Mouse (Mus musculus) T-helper 2 cell (primary cell): ENCODE measurements at regions not wholly inside any gene's neighbourhood (a gene's known extent, or its start where the extent isn't known, plus 50 kb on each side); places are given as distances from the start of the nearest gene placed in this dataset.

Experiments used
- in situ Hi-C: fragments of 300-600 bp; cut with MboI, MseI; formaldehyde crosslinking; loops from one replicate; pipeline ENCODE4 v1.15.1; 2025; ENCODE audit warnings: high pct_unique_total_duplicates

DNA sequence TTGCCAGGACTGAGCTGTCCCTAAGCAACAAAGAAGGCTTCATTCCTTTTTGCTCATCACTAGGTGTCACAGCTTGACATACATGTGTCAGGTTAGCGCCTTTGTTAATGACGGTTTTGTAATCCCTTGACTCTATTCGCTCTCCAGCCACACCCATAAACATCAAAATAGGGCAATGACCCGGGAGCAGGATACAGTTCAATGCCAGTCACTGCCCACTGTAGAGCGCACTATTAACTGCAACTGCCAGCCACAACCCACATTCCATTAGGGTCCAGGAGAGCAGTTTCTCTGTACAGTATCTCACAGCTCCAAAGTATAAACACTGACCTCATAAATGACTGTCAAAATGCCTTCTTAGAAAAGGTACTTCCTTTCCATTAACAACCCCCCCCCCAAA, 163.5 kb upstream of the Nfe2l3 start:
- in situ Hi-C loops: no loop called here

DNA sequence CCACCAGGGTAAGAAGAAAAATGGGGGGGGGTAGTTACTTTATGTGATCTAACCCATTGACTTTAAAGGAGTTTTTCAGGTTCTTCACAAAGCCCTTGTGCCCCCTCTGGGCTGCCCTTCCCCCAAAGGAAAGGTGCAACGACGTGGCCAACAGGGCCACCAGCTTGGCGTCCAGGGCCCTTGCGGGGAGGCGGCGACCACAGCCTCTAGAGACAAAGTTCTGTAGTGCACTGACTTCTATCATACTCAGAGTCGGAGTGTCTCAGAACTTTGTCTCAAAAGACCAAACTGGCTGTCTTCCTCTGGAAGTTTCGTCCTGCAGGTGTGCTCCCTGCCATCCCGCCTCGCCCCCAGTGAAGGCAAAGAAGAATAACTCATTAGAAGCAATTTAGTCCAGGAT, 162.9 kb upstream of the Nfe2l3 start:
- in situ Hi-C loops: no loop called here

DNA sequence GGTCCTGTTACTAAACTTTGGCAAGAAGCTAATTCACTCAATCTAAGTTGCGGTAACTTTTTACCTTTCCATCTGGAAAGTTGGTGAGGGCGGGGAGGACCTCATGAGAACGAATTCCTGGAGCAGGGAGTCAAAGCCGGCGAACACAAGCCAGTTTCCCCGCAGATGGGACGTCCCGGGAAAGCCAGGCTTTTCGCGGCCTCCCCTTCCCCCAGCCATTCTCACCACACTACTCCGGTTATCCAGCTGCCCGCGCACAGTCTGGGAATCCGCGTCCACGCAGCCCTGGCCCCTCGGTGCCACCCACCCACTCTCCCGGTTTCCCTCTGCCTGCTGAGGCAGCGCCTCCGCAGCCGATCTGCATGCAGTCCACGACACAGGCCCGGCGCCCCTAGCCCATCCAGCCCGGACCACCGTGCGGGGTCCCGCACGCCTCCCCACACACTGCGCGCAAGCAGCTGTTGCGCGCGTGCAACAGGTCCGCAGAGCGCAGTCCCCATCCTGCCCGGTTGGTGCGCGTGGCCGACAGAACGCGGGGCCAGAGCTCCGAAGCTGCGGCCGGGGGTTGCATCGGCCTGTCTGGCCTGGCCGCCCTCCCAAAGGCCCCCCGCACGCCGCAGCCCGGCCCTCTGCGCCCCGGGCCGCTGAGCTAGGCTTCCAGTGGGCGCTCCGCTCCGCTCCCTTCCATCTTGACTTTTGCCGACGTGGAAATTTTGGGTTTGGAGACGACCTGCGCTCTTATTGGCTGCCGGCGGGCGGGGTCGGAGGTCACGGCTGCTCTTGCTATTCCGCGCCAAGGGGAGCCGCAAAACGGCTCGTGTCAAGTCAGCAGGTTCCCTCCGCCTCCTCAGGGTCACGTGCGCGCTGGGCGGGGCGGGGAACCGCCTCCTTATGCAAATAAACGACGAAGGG, 162.0 kb upstream of the Nfe2l3 start:
- in situ Hi-C loops: no loop called here

GRCm38 (mm10) chr6:51271128-51271480, 161.4 kb upstream of the Nfe2l3 start:
- in situ Hi-C loops: no loop called here

GRCm38 (mm10) chr6:51272136-51272736, 160.2 kb upstream of the Nfe2l3 start:
- in situ Hi-C loops: no loop called here

GRCm38 (mm10) chr6:51279491-51279890, 153.0 kb upstream of the Nfe2l3 start:
- in situ Hi-C loops: no loop called here

DNA sequence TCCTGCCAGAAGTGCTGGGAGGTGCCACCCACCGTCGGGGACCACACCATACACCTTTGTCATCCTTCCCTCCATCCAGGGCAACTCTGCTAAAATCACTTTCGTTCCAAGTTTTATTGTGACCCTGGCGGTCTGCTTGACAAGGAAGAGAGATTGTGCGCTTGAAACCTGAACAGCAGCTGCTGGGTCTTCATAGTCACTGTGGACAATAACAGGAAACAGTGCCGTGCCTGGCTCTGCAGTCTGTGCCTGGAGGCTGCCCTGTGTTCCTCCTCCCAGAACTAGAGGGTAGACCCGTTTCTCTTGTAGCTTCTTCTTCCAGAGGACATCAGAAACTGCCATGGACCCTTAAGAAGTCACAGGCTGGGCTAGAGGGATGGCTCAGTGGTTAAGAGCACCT, 152.2 kb upstream of the Nfe2l3 start:
- in situ Hi-C loops: no loop called here

- in situ Hi-C loops: no loop called here
These were observed 148.4 kb upstream of the Nfe2l3 start for GRCm38 (mm10) chr6:51283916-51284706.

DNA sequence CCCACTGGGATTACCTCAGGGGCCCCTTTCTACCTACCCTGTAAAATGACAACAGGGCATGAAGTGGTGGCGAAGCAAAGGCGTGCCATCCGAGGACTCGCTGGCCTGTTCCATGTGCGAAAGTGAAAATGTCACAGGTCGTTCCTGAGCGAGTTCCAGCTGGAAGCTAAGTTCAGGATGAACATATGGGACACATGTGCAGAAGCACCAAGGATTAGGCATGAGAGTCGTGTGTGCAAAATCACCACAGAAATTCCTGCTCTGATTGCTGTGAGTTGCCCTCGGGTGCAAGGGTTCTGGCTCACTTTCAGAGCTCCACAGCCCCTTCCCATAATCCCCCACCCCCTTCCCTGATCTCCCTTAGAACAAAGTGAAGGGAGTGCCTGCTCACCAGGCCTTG, 147.6 kb upstream of the Nfe2l3 start:
- in situ Hi-C loops: no loop called here

- in situ Hi-C loops: no loop called here
These were observed 145.6 kb upstream of the Nfe2l3 start for GRCm38 (mm10) chr6:51286836-51287235.

- in situ Hi-C loops: no loop called here
These were observed 145.1 kb upstream of the Nfe2l3 start for GRCm38 (mm10) chr6:51287383-51287782.

DNA sequence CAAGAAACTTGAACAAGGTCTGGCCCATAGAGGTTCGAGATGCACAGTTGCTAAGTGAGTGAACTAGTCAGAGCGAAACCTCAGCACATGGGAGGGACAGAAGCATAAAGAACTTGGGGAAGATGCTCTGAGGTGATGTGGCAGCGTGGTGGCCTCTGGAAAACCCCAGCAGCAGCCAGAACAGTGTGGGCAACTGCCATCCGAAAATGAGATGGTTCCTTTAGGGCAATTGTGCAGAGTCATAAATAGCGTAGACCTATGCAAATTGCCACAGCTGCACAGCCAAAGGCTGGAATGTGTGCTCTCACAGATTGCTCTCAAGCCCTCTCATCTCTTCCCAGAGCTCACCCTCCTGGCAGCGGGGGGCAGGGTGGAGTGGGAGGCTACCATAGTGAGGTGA, 144.7 kb upstream of the Nfe2l3 start:
- in situ Hi-C loops: no loop called here

GRCm38 (mm10) chr6:51288306-51289066, 144.0 kb upstream of the Nfe2l3 start:
- in situ Hi-C loops: no loop called here

DNA sequence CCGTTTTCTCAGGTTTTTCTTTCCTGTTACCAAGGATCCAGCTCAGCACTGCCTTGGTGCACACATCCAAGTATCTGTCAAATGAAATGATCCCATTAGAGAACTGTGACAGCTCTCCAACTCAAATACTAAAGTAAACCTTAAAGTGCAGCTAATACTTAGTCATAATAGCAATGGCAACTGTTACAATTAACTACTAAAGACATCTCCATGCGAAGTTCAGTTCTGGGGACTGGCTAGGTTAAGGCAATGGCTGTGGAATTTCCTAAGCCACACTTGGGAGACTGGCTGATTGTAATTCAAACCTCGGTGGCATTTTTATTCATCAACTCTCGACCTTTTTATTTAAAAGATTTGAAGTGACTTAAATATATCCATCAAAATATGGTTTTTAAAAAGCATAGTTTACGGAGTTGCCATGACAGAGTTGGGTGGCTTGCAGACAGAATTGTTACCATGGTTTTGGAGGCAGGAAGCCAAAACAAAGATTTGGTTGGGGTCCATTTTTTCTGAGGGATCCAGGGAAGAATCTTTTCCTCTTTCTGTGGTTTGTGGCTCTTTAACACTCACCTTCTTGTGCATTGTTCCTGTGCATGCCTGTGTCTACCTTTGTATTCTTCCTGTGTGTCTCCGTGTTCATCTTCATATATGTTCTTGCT, 143.3 kb upstream of the Nfe2l3 start:
- in situ Hi-C loops: no loop called here

DNA sequence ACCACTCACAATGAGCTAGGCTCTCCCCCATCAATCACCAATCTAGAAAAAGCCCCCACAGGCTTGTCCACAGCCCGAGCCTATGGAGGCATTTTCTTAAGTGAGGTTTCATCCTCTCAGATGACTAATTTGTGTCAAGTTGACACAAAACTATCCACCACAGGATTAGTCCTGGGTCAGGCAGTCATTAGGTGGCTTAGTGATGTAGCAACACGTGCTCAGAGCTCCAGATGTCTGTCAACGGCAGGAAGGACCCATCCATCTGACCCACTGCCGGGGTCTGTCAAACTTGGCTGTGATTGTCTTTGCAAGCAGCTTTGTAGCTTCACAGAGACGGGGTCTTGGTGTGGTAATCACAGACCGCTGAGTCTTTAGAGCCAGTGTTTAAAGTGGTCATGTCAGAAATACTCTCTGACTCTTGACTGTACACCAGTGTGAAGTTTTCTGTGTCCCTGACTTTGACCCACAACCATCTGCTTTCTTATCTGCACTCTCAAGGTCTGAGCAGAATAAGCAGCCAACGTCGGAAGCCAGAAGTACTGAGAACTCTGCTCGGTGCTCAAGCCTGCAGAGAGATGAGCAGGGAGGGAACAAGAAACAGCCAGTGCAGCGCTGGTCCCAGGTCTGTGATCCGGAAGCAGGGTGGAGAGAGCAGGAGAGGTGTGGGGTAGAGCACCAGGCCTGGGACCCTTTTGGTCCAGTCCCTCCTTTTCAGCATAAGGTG, 131.6 kb upstream of the Nfe2l3 start:
- in situ Hi-C loops: no loop called here

GRCm38 (mm10) chr6:51301831-51302230, 130.6 kb upstream of the Nfe2l3 start:
- in situ Hi-C loops: no loop called here

GRCm38 (mm10) chr6:51302240-51302639, 130.2 kb upstream of the Nfe2l3 start:
- in situ Hi-C loops: no loop called here

- in situ Hi-C loops: no loop called here
These were observed 114.1 kb upstream of the Nfe2l3 start for GRCm38 (mm10) chr6:51318341-51318740.

DNA sequence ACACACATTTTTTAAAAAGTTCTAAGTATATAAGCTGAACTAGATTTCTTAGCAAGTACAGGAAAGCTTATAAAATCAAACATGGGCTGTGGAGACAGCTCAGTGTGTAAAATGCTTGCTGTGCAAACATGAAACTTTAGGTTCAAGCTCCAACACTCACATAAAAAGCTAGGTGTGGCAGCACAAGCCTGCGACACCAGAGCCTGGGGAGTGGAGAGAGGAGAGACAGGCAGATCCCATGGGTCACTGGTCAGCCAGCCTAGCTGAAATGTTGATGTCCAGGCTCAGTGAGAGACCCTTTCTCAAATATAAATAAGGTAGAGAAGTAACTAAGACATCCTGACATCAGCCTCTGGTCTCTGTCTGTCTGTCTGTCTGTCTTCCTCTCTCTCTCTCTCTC, 112.5 kb upstream of the Nfe2l3 start:
- in situ Hi-C loops: no loop called here

DNA sequence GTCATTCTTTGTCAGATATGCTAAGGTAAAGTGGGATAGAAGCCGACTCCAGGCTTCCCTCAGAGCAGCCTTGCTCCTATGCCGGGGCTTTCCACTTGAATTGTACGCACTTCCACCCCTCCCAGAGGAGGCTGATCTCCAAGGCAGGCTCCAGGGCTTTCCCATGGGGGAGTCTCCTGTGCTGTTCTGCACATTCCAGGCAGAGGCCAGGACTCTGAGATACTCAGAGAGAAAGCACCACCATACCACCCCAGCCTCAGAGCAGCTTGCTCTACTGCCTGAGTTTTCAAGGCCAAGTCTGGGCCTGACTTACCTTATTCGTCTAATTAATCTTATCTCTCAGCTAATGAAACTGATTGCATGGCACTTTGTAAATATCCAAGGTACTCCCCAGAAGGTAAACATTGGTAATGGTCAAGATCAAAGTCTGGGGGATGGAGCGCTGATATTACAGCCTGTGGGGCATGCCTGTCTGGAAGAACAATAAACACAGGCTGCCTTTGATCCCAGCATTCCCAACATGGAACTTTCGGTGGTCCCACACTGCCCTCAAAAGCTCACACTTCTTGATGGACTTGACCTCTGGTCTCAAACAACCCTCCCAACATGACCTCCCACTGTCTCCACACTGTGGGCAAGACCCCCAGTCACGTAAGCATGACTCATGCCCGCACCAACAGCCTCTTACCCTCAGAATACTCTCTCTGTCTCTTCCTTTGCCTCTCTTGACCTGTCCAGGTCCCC, 111.6 kb upstream of the Nfe2l3 start:
- in situ Hi-C loops: no loop called here
